Mouse (Mus musculus) liver, postnatal 0 days (tissue): ENCODE data around the gene Pacsin3. TPM values are rescaled to one million over a fixed set of nuclear protein-coding genes. Genes with fewer than 3 reads are reported as not detected.

Experiments used
- ATAC-seq: fragments of 200-750 bp; cut with Nextera tagmentation; 2 replicates; pipeline ENCODE4 v1.8.0; 2017; ENCODE audit warnings: mild to moderate bottlenecking, moderate library complexity
- DNase-seq: peaks from one replicate; pipeline ENCODE4 v3.0.0-alpha.2; 2016
- H3K27ac ChIP-seq: fragments of 300-500 bp; sonication (generic); 2 replicates; pipeline ENCODE4 v1.5.1; 2014; ENCODE audit warnings: antibody characterized with exemption, moderate library complexity, mild to moderate bottlenecking, low read depth
- H3K27me3 ChIP-seq: fragments of 300-500 bp; sonication (generic); 2 replicates; pipeline ENCODE4 v1.6.1; 2014; ENCODE audit warnings: low read length, control low read depth, mixed read lengths; ENCODE audit not compliant: insufficient read depth
- H3K36me3 ChIP-seq: fragments of 300-500 bp; sonication (generic); replicated peaks from 2 replicates; pipeline ENCODE4 v1.6.1; 2014; ENCODE audit warnings: mild to moderate bottlenecking, control low read depth, low read length, moderate library complexity, mixed read lengths; ENCODE audit not compliant: insufficient read depth
- H3K4me1 ChIP-seq: fragments of 300-500 bp; sonication (generic); 2 replicates; pipeline ENCODE4 v1.6.1; 2014; ENCODE audit warnings: antibody characterized with exemption, mild to moderate bottlenecking, control low read depth; ENCODE audit not compliant: insufficient read depth
- H3K4me2 ChIP-seq: fragments of 300-500 bp; sonication (generic); 2 replicates; pipeline ENCODE4 v1.6.1; 2014; ENCODE audit warnings: low read depth, mild to moderate bottlenecking, low read length, moderate library complexity, mixed read lengths
- H3K4me3 ChIP-seq: fragments of 300-500 bp; sonication (generic); 2 replicates; pipeline ENCODE4 v1.5.1; 2014; ENCODE audit warnings: low read depth, low read length
- H3K9ac ChIP-seq: fragments of 300-500 bp; sonication (generic); replicated peaks from 2 replicates; pipeline ENCODE4 v1.6.1; 2014; ENCODE audit warnings: mild to moderate bottlenecking, moderate library complexity
- H3K9me3 ChIP-seq: fragments of 300-500 bp; sonication (generic); 2 replicates; pipeline ENCODE4 v1.6.1; 2016; ENCODE audit warnings: mild to moderate bottlenecking, control low read depth, low read length, mixed read lengths
- CTCF ChIP-seq: sonication (generic); IDR thresholded peaks from 2 replicates; pipeline ENCODE4 v1.5.1; 2016; ENCODE audit warnings: antibody characterized with exemption, low read depth
- EP300 ChIP-seq: IDR thresholded peaks from 2 replicates; pipeline ENCODE4 v1.6.1; 2016; ENCODE audit warnings: antibody characterized with exemption, low read depth, mild to moderate bottlenecking
- WGBS: fragments of 180-500 bp; shearing (Covaris S2); extraction: QIAGEN DNeasy Blood & Tissue Kit; methylation state at CpG from one replicate; pipeline ENCODE4 v1.1.7; 2014; ENCODE audit not compliant: insufficient replicate concordance; 5-methylcytosine and 5-hydroxymethylcytosine counted together
- polyA plus RNA-seq: library from polyadenylated mRNA; unstranded; fragments of >200 nt; fragmentation: Nextera tagmentation; extraction: Ambion mirVana; gene quantifications from 2 replicates; pipeline ENCODE4 v1.2.1, GENCODE M21; 2015

Pacsin3 gene
- polyA plus RNA-seq = 27.8 and 28.5 TPM in 2 replicates

DNA sequence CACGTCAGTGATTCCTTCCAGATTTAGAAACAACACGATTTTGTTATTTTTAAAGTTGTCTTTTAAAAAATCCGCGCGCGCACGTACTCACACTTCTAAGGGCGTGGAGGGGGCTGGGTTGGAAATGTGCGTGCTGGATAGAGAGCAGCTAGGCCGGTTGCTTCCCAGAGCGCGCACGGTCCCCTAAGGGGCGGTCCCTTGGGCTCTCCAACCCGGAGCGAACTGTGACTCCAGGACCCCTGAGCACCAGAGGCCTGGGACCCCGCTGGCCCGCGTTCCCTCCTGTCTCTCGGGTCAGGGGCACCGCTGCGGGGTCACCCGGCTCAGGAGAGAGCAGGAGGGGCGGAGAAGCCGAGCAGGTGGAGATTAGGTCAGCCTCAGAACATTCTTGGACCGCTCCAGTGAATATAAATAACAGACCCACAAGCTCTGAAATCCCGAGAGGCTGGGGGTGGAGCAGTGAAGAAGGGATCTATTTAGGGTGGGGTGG lies at the start of gene Pacsin3:
Gene Pacsin3, plus strand, starts transcription at position 294 of the 490 bp plus-strand sequence.
- Histone ChIP-seq H3K27me3 (peaks cover 48% of the 10 kb centered on the region), H3K36me3 (0 out of 2 replicates have a peak, but pooled peaks cover 2% of the 10 kb centered on the region), H3K9me3 (no peaks in the 10 kb centered on the region), H3K9ac (peak within 1 kb of the TSS; percentile 65), H3K27ac (peak within 1 kb of the TSS; percentile 68), H3K4me3 (peak within 1 kb of the TSS; percentile 68), H3K4me1 (peaks cover 14% of the 10 kb centered on the region; the same call in 1 of the 2 replicates), H3K4me2 (peak within 1 kb of the TSS; percentile 80)
- 4% methylated on average over 27 of the region's 27 CpGs for WGBS
- TF ChIP-seq EP300 (no peak), CTCF (no peak)
- ATAC-seq = no peak
- DNase-seq = no peak

DNA sequence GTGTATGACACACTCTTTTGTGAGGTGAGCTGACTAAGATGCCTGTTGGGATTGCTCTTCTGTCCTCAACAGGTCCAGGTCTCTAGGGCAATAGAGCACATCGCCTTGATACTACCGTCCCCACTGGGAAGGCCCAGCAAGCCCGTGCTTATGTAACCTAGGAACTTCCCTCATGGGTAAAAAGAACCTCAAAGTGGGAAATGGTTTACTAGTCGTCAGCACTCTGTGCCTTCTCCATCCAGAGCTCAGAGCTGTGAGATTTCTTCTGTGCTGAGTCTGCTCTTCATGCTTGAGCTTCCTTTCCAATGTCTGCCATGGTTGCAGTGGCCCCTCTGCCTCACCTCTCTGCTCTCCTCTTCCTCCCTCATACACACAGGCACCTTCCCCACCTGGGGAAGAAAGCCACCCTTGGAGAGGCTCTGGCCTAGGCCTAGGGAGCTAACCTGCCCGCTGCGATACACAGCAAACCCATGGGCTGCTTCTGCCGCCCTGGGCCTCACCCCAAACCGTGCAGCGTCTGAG lies 49.4 kb upstream of the Pacsin3 start:
- DNase-seq = no peak
- peaks cover 45% of the 10 kb centered on the region for H3K36me3 ChIP-seq
- ATAC-seq = no peak
- peaks cover 19% of the 10 kb centered on the region for H3K4me1 ChIP-seq
- H3K27me3 ChIP-seq = no peaks in the 10 kb centered on the region
- no peaks in the 10 kb centered on the region for H3K9me3 ChIP-seq
- peak overlapping the region; percentile 65 for H3K27ac ChIP-seq
- no peak for TF ChIP-seq CTCF
- TF ChIP-seq EP300 = no peak
- no peak overlapping the region for H3K9ac ChIP-seq
- 0 out of 2 replicates have a peak overlapping the region, but pooled peaks have one; percentile 30 for H3K4me2 ChIP-seq
- no peak overlapping the region for H3K4me3 ChIP-seq
- WGBS = 67% methylated on average over 9 of the region's 9 CpGs

DNA sequence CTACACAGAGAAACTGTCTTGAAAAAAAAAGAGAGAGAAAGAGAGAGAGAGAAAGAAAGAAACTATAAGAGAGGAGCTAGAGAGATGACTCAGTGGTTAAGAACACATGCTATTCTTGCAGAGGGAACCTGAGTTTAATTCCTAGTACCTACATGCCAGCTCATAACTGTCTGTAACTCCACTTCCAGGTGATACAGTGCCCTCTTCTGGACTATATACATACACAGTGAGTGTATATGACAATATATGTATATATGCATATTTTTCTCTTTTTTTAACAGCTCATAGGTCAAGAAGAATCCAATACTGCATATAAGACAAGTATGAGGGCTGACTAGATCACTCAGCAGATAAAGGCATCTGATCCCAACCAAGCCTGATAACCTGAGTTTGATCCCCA lies 42.4 kb upstream of the Pacsin3 start:
- Histone ChIP-seq H3K27me3 (no peaks in the 10 kb centered on the region), H3K4me3 (no peak overlapping the region), H3K4me2 (no peak overlapping the region), H3K9me3 (no peaks in the 10 kb centered on the region), H3K36me3 (peaks cover 39% of the 10 kb centered on the region), H3K27ac (no peak overlapping the region), H3K4me1 (0 out of 2 replicates have a peak, but pooled peaks cover 2% of the 10 kb centered on the region), H3K9ac (no peak overlapping the region)
- DNase-seq (no peak), ATAC-seq (no peak)
- no peak for TF ChIP-seq EP300
- peak; percentile 41 for TF ChIP-seq CTCF

DNA sequence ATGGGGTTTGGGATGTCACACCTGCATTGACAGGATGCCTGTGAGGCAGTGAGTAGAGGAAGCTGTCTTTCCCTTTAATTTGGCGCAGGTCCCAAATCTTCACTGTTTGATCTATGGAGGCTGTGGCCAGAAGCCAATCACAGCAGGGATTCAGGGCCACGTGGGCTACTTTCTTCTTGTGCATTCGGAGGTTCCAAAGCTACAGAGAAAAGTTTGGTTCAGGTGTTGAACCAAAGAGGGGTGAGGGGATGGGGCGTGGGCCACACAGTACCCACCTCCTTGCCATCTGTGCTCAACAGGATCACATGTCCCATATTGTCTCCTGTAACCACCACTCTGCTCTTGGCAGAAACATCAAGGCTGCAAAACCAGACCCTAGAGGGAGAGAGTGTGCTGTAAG lies 38.7 kb upstream of the Pacsin3 start:
- DNase-seq (peak; percentile 43), ATAC-seq (peak; percentile 81)
- Histone ChIP-seq H3K4me2 (0 out of 2 replicates have a peak overlapping the region, but pooled peaks have one; percentile 32), H3K27me3 (no peaks in the 10 kb centered on the region), H3K9ac (no peak overlapping the region), H3K36me3 (peaks cover 14% of the 10 kb centered on the region), H3K27ac (no peak overlapping the region), H3K9me3 (no peaks in the 10 kb centered on the region), H3K4me1 (0 out of 2 replicates have a peak, but pooled peaks cover 2% of the 10 kb centered on the region), H3K4me3 (no peak overlapping the region)
- no peak for TF ChIP-seq EP300
- TF ChIP-seq CTCF = no peak
- WGBS = 57% methylated on average over 4 of the region's 4 CpGs

GRCm38 (mm10) chr2:91220501-91220900 lies 35.3 kb upstream of the Pacsin3 start:
- TF ChIP-seq CTCF (no peak), EP300 (no peak)
- H3K27ac ChIP-seq = no peak overlapping the region
- DNase-seq (no peak), ATAC-seq (no peak)
- H3K36me3 ChIP-seq = 0 out of 2 replicates have a peak, but pooled peaks cover 5% of the 10 kb centered on the region
- H3K4me3 ChIP-seq = no peak overlapping the region
- H3K27me3 ChIP-seq = no peaks in the 10 kb centered on the region
- no peak overlapping the region for H3K9ac ChIP-seq
- no peaks in the 10 kb centered on the region for H3K9me3 ChIP-seq
- no peak overlapping the region for H3K4me2 ChIP-seq
- WGBS = 90% methylated on average over 3 of the region's 3 CpGs
- H3K4me1 ChIP-seq = 0 out of 2 replicates have a peak, but pooled peaks cover 2% of the 10 kb centered on the region

GRCm38 (mm10) chr2:91223614-91224013 lies 32.1 kb upstream of the Pacsin3 start:
- ATAC-seq (no peak), DNase-seq (no peak)
- H3K36me3 ChIP-seq = 0 out of 2 replicates have a peak, but pooled peaks cover 2% of the 10 kb centered on the region
- 74% methylated on average over 2 of the region's 2 CpGs for WGBS
- H3K9ac ChIP-seq = no peak overlapping the region
- H3K4me3 ChIP-seq = no peak overlapping the region
- no peaks in the 10 kb centered on the region for H3K9me3 ChIP-seq
- no peaks in the 10 kb centered on the region for H3K27me3 ChIP-seq
- peak; percentile 29; the same call in 1 of the 2 replicates for TF ChIP-seq CTCF
- no peak for TF ChIP-seq EP300
- H3K4me2 ChIP-seq = no peak overlapping the region
- no peaks in the 10 kb centered on the region for H3K4me1 ChIP-seq
- H3K27ac ChIP-seq = no peak overlapping the region
